Mouse (Mus musculus) stomach, postnatal 0 days (tissue): ENCODE data around the gene Slc8a3.

Experiments used
- CTCF ChIP-seq: IDR thresholded peaks from 2 replicates; pipeline ENCODE4 v1.5.1; 2016; ENCODE audit warnings: antibody characterized with exemption, low read depth, mild to moderate bottlenecking, moderate library complexity
- EP300 ChIP-seq: optimal IDR thresholded peaks from 2 replicates; pipeline ENCODE3; 2016; ENCODE audit warnings: antibody characterized with exemption

DNA sequence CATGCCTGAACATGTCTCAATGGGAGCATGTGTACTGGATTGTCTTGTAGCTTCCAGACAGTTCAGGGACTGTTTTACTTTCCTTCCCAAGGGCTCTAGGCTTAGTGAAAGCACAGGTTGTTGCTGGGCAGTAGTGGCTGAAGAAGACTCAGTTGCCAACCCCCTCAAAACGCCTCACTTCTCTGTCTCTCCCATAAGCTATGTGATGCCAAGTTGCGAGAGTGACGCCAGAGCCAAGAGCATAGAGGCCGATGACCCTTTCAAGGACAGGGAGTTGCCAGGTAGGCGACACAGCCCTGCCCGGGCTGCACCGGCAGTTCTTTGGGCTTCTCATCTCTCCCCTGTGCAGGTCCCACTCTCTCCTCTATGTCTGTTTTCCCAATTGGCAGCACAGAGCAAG, 164.9 kb downstream of the Slc8a3 start:
- TF ChIP-seq CTCF: no peak
- TF ChIP-seq EP300: no peak
